Mouse (Mus musculus) small intestine, adult 2 months (tissue): ENCODE data around the gene Fosl1.

Experiments
- CTCF ChIP-seq: fragments of 200-500 bp; IDR thresholded peaks from 2 replicates; pipeline ENCODE4 v1.5.1; 2012; ENCODE audit warnings: low read depth, mild to moderate bottlenecking, control low read depth, inconsistent platforms, low read length, moderate library complexity, mixed read lengths; ENCODE audit not compliant: insufficient replicate concordance, insufficient read length; ENCODE audit errors: extremely low read depth
- POLR2A ChIP-seq: fragments of 200-500 bp; IDR thresholded peaks from 2 replicates; pipeline ENCODE4 v1.6.1; 2012; ENCODE audit warnings: low read depth, mild to moderate bottlenecking, control low read depth, inconsistent platforms, low read length, moderate library complexity

DNA sequence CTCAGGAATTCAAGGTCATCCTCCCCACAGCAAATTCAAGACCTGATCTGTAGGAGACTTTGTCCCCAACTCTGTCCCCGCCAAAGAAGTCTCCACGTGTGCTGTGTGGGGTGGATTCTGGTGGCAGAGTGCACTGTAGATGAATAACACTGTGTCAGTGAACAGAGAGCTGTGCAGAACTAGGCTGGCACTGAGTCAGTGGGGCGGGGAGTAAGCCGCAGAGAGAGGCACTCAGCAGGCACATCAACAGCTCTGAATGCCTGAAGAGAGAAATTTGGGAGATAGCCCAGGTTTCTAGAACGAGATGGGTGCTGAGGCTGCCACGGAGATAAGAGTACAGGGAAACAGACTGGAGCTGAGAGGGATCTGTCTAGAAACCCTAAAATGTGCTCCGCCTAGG, 11.7 kb downstream of the Fosl1 start:
- TF ChIP-seq CTCF = no peak
- TF ChIP-seq POLR2A = no peak
